Mouse (Mus musculus) stomach, postnatal 0 days (tissue): ENCODE measurements at regions not wholly inside any gene's neighbourhood (a gene's known extent, or its start where the extent isn't known, plus 50 kb on each side); places are given as distances from the start of the nearest gene placed in this dataset.

Experiments
- CTCF ChIP-seq: IDR thresholded peaks from 2 replicates; pipeline ENCODE4 v1.5.1; 2016; ENCODE audit warnings: antibody characterized with exemption, low read depth, mild to moderate bottlenecking, moderate library complexity
- EP300 ChIP-seq: optimal IDR thresholded peaks from 2 replicates; pipeline ENCODE3; 2016; ENCODE audit warnings: antibody characterized with exemption

DNA sequence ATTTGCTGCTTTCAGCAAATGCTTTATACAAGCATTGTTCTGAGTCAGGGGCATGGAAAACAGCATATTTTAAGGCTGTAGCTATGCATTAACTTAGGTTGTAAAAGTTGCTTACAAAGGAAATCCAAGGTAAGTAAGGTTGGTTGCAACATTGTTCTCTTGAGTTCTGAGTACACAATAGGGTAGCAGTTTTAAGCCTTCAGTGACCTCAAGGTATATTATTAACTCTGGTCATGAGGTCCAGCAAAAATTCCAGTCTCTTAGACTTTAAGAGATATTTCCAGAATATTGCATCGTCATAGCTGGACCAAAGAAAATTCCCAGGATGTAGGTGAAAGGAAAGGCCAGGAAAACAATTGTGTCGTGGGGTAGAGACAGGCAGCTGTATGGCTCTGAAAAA is 110.8 kb upstream of the Acsl4 start:
- TF ChIP-seq EP300 = no peak
- TF ChIP-seq CTCF = no peak
